Mouse (Mus musculus) testis, adult 2 months (tissue): ENCODE measurements around the gene 4930558K02Rik.

Experiments
- CTCF ChIP-seq: fragments of 200-500 bp; IDR thresholded peaks from 2 replicates; pipeline ENCODE4 v1.5.1; 2012; ENCODE audit warnings: low read depth, mild to moderate bottlenecking, inconsistent platforms, low read length, moderate library complexity; ENCODE audit not compliant: control insufficient read depth, insufficient read depth, insufficient replicate concordance
- POLR2A ChIP-seq: fragments of 200-500 bp; IDR thresholded peaks from 2 replicates; pipeline ENCODE4 v1.6.1; 2012; ENCODE audit warnings: low read depth, mild to moderate bottlenecking, inconsistent platforms, low read length, moderate library complexity; ENCODE audit not compliant: control insufficient read depth

DNA sequence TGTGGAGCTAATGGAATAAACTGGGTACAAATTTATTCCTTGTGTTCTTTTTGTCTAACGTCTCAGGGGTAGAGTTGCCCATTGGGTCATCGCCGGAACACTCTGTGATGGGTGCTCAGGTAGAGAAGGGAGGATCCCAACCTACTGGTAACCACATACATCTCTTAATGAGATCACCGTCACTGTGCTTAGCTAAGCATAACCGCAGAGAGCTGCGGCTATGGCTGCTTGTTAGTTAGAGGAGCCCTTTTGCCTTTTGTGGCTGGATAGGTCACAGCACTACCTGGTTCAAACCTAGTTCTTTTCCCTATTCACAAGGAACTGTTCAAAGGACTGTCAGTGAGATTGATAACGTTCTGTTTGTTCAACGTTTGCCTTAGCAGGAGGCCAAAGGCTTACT is 70.4 kb downstream of the 4930558K02Rik start:
- TF ChIP-seq CTCF, result no peak
- no peak for TF ChIP-seq POLR2A
